Mouse (Mus musculus) inflammation-experienced regulatory T-cells, adult 16 weeks (primary cell): ENCODE data around the gene Top3a. TPM values are rescaled to one million over a fixed set of nuclear protein-coding genes. Genes with fewer than 3 reads are reported as not detected.

Experiments used
- polyA plus RNA-seq: library from polyadenylated mRNA; unstranded; fragments of 100-300 nt; shearing (Covaris generic); gene quantifications from one replicate; pipeline ENCODE4 v1.2.1, GENCODE M21; 2017

The Top3a gene
- 24.4 TPM for polyA plus RNA-seq

GRCm38 (mm10) chr11:60776829-60777740 lies at the start of gene Top3a, which contains the start of gene Smcr8:
Gene Top3a, minus strand, starts transcription at chr11:60777365.
Gene Smcr8, plus strand, starts transcription at chr11:60777524.

DNA sequence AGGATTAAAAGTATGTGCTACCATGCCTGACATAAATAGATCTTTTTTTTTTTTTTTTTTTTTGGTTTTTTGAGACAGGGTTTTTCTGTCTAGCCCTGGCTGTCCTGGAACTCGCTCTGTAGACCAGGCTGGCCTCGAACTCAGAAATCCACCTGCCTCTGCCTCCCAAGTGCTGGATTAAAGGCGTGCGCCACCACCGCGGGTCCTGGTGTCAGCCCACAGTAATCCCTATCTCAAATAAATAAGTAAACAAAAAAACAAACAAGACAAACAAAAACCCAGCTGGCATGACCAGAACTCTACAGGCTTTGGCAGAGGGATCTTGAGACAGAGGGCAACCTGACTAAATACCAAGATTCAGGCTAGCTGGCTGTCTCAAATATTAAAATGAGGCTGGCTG lies 34.5 kb upstream of the Top3a start, which contains the start of gene Shmt1:
Shmt1 (minus strand) TSS at position 101 of the 400 bp plus-strand sequence.

DNA sequence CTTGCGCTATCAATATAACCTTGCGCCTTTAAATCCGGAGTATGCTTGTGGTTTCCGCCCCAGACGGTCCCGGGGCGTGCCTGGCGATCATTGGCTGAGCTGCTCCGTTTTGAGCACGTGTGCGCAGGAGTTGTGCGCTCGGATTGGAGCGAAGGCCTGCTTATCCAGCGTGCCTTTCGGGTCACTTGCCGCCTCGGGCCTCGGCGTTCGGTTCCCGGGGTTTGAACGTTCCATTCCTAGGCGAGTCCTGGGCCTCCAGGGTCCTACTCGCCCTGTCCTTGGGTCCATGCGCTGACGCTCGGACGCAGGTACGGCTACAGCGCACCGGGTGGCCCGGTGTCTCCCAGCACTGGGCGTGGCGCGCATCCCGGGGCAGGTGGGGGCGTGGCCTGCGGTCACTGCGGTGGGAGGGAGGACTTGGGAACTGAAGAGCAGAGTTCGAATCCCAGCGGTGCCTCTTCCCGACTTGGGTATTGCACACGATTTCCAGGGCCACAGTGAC lies 48.9 kb downstream of the Top3a start, which contains the start of gene Mief2:
Mief2 (plus strand) TSS at position 139 of the 502 bp plus-strand sequence.

GRCm38 (mm10) chr11:60726601-60727391 lies 50.4 kb downstream of the Top3a start, which contains the start of gene Flii:
Gene Flii, minus strand, starts transcription at chr11:60727263.

DNA sequence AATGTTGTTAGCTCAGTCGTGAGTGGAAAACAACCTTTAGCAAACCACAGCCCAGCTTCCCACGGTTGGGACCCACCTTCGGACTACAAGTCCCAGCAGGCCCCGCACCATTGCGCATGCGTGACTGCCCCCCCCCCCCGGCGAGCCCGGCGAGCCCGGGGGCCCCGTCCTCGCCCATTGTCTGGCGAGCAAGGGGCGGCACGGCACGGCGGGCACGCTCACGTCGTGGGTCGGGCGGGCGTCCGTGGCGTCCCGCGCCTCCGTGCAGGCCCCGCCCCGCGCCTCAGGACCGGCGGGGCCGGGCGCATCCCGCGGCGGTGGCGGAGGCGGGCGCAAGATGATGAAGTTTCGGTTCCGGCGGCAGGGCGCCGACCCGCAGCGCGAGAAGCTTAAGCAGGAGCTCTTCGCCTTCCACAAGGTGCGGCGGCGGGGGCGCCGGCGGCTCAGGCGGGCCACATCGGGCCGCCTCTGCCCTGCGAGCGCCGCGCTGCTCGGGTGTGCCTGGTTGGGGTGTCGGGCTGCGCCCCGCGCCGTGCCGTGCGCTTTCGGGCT lies 77.6 kb downstream of the Top3a start, which contains the start of gene Llgl1:
Llgl1 (plus strand) TSS at position 200 of the 552 bp plus-strand sequence.

Other genes starting within 250 kb of the Top3a start
- gene Alkbh5, start 241.0 kb downstream of the Top3a start, polyA plus RNA-seq, result 4.8 TPM
- gene Llgl1, start 77.6 kb downstream of the Top3a start, polyA plus RNA-seq, result 31.4 TPM
- 223 TPM for gene Flii, start 50.1 kb downstream of the Top3a start, polyA plus RNA-seq
- gene Mief2, start 49.0 kb downstream of the Top3a start, polyA plus RNA-seq, result 20.7 TPM
- gene Smcr8, start 159 bp upstream of the Top3a start, polyA plus RNA-seq, result 15.0 TPM
- 25.1 TPM for gene Shmt1, start 34.4 kb upstream of the Top3a start, polyA plus RNA-seq
- gene Dhrs7b, start 53.3 kb upstream of the Top3a start, polyA plus RNA-seq, result 36.8 TPM
- gene Tmem11, start 101.9 kb upstream of the Top3a start, polyA plus RNA-seq, result 45.8 TPM
- gene Natd1, start 137.4 kb upstream of the Top3a start, polyA plus RNA-seq, result 11.2 TPM
- gene Map2k3, start 154.7 kb upstream of the Top3a start, polyA plus RNA-seq, result 74.9 TPM
- not detected for gene Kcnj12, start 245.2 kb upstream of the Top3a start, polyA plus RNA-seq